Mouse (Mus musculus): ENCODE data around the gene Cadps2. TPM values are rescaled to one million over a fixed set of nuclear protein-coding genes. Genes with fewer than 3 reads are reported as not detected.

Cadps2 gene
- polyA plus RNA-seq, 1 experiment: 102 TPM

GRCm38 (mm10) chr6:23853464-23853863 lies 14.2 kb upstream of the Cadps2 start:
- H3K27ac ChIP-seq (ENCODE audit: insufficient read depth, low read length): no peak overlapping the region
- no peaks in the 10 kb centered on the region for H3K4me1 ChIP-seq (ENCODE audit: control insufficient read depth, insufficient read depth, low read length)
- TF ChIP-seq POLR2A (IDR thresholded peaks at IDR 0.05; ENCODE audit: borderline replicate concordance, insufficient read depth, low read length) (no peak), CTCF (IDR thresholded peaks at IDR 0.05; ENCODE audit: borderline replicate concordance, insufficient read depth, low read depth, low read length) (no peak)
- no peak overlapping the region for H3K4me3 ChIP-seq (replicated peaks; ENCODE audit: insufficient read depth, low read depth, low read length)
- no peak for DNase-seq
- 29% methylated on average over 11 of the region's 11 CpGs for whole genome bisulfite sequencing
- H3K27me3 ChIP-seq (ENCODE audit: control insufficient read depth, insufficient read depth, low read length): no peaks in the 10 kb centered on the region

- WGBS: under 1% methylated on average over 15 of the region's 15 CpGs
- Histone ChIP-seq H3K4me3 (replicated peaks; ENCODE audit: insufficient read depth, low read depth, low read length) (peak overlapping the region; percentile 97), H3K4me1 (ENCODE audit: control insufficient read depth, insufficient read depth, low read length) (no peaks in the 10 kb centered on the region; the same call in 1 of the 2 replicates), H3K27ac (ENCODE audit: insufficient read depth, low read length) (peak overlapping the region; percentile 92; the same call in 1 of the 2 replicates), H3K27me3 (ENCODE audit: control insufficient read depth, insufficient read depth, low read length) (no peaks in the 10 kb centered on the region)
- TF ChIP-seq CTCF (IDR thresholded peaks at IDR 0.05; ENCODE audit: borderline replicate concordance, insufficient read depth, low read depth, low read length) (peak; percentile 43; the same call in 1 of the 2 replicates), POLR2A (IDR thresholded peaks at IDR 0.05; ENCODE audit: borderline replicate concordance, insufficient read depth, low read length) (no peak)
- peak; percentile 68 to 77 for DNase-seq
These were observed 780 bp upstream of the Cadps2 start for GRCm38 (mm10) chr6:23840001-23840400.

GRCm38 (mm10) chr6:23838401-23839008 lies 716 bp downstream of the Cadps2 start:
- no peak for TF ChIP-seq CTCF (IDR thresholded peaks at IDR 0.05; ENCODE audit: borderline replicate concordance, insufficient read depth, low read depth, low read length)
- TF ChIP-seq POLR2A (IDR thresholded peaks at IDR 0.05; ENCODE audit: borderline replicate concordance, insufficient read depth, low read length): no peak
- under 1% methylated on average over 35 of the region's 35 CpGs for WGBS
- Histone ChIP-seq H3K27me3 (ENCODE audit: control insufficient read depth, insufficient read depth, low read length) (no peaks in the 10 kb centered on the region), H3K4me3 (replicated peaks; ENCODE audit: insufficient read depth, low read depth, low read length) (peak overlapping the region; percentile 97), H3K4me1 (ENCODE audit: control insufficient read depth, insufficient read depth, low read length) (no peaks in the 10 kb centered on the region; the same call in 1 of the 2 replicates), H3K27ac (ENCODE audit: insufficient read depth, low read length) (peak overlapping the region; percentile 92)
- DNase-seq: peak; percentile 72 to 76

GRCm38 (mm10) chr6:23837631-23838030 lies 1.6 kb downstream of the Cadps2 start:
- H3K27me3 ChIP-seq (ENCODE audit: control insufficient read depth, insufficient read depth, low read length): no peaks in the 10 kb centered on the region
- WGBS: 12% methylated on average over 7 of the region's 7 CpGs
- no peak for TF ChIP-seq POLR2A (IDR thresholded peaks at IDR 0.05; ENCODE audit: borderline replicate concordance, insufficient read depth, low read length)
- no peak for TF ChIP-seq CTCF (IDR thresholded peaks at IDR 0.05; ENCODE audit: borderline replicate concordance, insufficient read depth, low read depth, low read length)
- peak in 1 of 2 experiments; percentile 52 for DNase-seq
- peak overlapping the region; percentile 97 for H3K4me3 ChIP-seq (replicated peaks; ENCODE audit: insufficient read depth, low read depth, low read length)
- no peaks in the 10 kb centered on the region; the same call in 1 of the 2 replicates for H3K4me1 ChIP-seq (ENCODE audit: control insufficient read depth, insufficient read depth, low read length)
- peak overlapping the region; percentile 95; the same call in 1 of the 2 replicates for H3K27ac ChIP-seq (ENCODE audit: insufficient read depth, low read length)

GRCm38 (mm10) chr6:23837127-23837526 lies 2.1 kb downstream of the Cadps2 start:
- peak overlapping the region; percentile 95 for H3K27ac ChIP-seq (ENCODE audit: insufficient read depth, low read length)
- DNase-seq: peak; percentile 54 to 62
- H3K4me1 ChIP-seq (ENCODE audit: control insufficient read depth, insufficient read depth, low read length): no peaks in the 10 kb centered on the region; the same call in 1 of the 2 replicates
- H3K27me3 ChIP-seq (ENCODE audit: control insufficient read depth, insufficient read depth, low read length): no peaks in the 10 kb centered on the region
- peak overlapping the region; percentile 97 for H3K4me3 ChIP-seq (replicated peaks; ENCODE audit: insufficient read depth, low read depth, low read length)
- 18% methylated on average over 5 of the region's 5 CpGs for WGBS
- TF ChIP-seq CTCF (IDR thresholded peaks at IDR 0.05; ENCODE audit: borderline replicate concordance, insufficient read depth, low read depth, low read length) (no peak), POLR2A (IDR thresholded peaks at IDR 0.05; ENCODE audit: borderline replicate concordance, insufficient read depth, low read length) (peak; percentile 11; the same call in 1 of the 2 replicates)

- Histone ChIP-seq H3K4me3 (replicated peaks; ENCODE audit: insufficient read depth, low read depth, low read length) (peak overlapping the region; percentile 97), H3K27me3 (ENCODE audit: control insufficient read depth, insufficient read depth, low read length) (no peaks in the 10 kb centered on the region), H3K4me1 (ENCODE audit: control insufficient read depth, insufficient read depth, low read length) (no peaks in the 10 kb centered on the region; the same call in 1 of the 2 replicates), H3K27ac (ENCODE audit: insufficient read depth, low read length) (peak overlapping the region; percentile 95)
- WGBS: 6% methylated on average over 2 of the region's 2 CpGs
- TF ChIP-seq POLR2A (IDR thresholded peaks at IDR 0.05; ENCODE audit: borderline replicate concordance, insufficient read depth, low read length): no peak
- no peak for TF ChIP-seq CTCF (IDR thresholded peaks at IDR 0.05; ENCODE audit: borderline replicate concordance, insufficient read depth, low read depth, low read length)
- DNase-seq: peak in 1 of 2 experiments; percentile 54
These were observed 2.5 kb downstream of the Cadps2 start for GRCm38 (mm10) chr6:23836694-23837093.

- no peaks in the 10 kb centered on the region; the same call in 1 of the 2 replicates for H3K4me1 ChIP-seq (ENCODE audit: control insufficient read depth, insufficient read depth, low read length)
- H3K27me3 ChIP-seq (ENCODE audit: control insufficient read depth, insufficient read depth, low read length): no peaks in the 10 kb centered on the region
- WGBS: 5% methylated on average over 4 of the region's 4 CpGs
- peak overlapping the region; percentile 70 for H3K27ac ChIP-seq (ENCODE audit: insufficient read depth, low read length)
- H3K4me3 ChIP-seq (replicated peaks; ENCODE audit: insufficient read depth, low read depth, low read length): peak overlapping the region; percentile 49
- peak; percentile 63 to 68 for DNase-seq
- TF ChIP-seq POLR2A (IDR thresholded peaks at IDR 0.05; ENCODE audit: borderline replicate concordance, insufficient read depth, low read length) (no peak), CTCF (IDR thresholded peaks at IDR 0.05; ENCODE audit: borderline replicate concordance, insufficient read depth, low read depth, low read length) (no peak)
These were observed 3.7 kb downstream of the Cadps2 start for GRCm38 (mm10) chr6:23835552-23835951.

- WGBS: 45% methylated on average over 3 of the region's 3 CpGs
- DNase-seq: no peak
- TF ChIP-seq CTCF (IDR thresholded peaks at IDR 0.05; ENCODE audit: borderline replicate concordance, insufficient read depth, low read depth, low read length) (no peak), POLR2A (IDR thresholded peaks at IDR 0.05; ENCODE audit: borderline replicate concordance, insufficient read depth, low read length) (no peak)
- Histone ChIP-seq H3K27me3 (ENCODE audit: control insufficient read depth, insufficient read depth, low read length) (no peaks in the 10 kb centered on the region), H3K4me3 (replicated peaks; ENCODE audit: insufficient read depth, low read depth, low read length) (no peak overlapping the region), H3K27ac (ENCODE audit: insufficient read depth, low read length) (no peak overlapping the region), H3K4me1 (ENCODE audit: control insufficient read depth, insufficient read depth, low read length) (peaks cover 8% of the 10 kb centered on the region)
These were observed 8.5 kb downstream of the Cadps2 start for GRCm38 (mm10) chr6:23830741-23831140.

Measured in cerebellum, adult 2 months (tissue).